Mouse (Mus musculus): ENCODE measurements at regions not wholly inside any gene's neighbourhood (a gene's known extent, or its start where the extent isn't known, plus 50 kb on each side); places are given as distances from the start of the nearest gene placed in this dataset.

DNA sequence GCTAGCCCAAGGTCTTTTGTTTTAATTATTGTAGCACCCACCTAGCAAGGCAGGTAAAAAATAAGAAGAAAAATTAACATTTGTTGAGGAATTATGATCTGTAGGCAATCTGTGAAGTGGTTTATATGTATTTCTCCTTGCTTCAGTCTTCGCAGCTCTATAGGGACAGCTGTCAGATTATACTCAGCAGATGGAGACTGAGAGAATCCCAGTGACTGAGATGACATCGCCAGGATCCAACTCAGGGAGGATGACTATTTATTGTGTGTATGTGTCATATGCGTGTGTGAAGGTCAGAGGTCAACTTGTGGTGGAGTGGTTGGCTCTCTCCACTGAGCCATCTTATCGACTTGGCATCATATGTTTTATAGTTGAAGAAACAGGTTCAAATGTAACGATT lies 362.0 kb upstream of the Chd6 start:
- no peak for DNase-seq (ENCODE audit: low spot score)

DNA sequence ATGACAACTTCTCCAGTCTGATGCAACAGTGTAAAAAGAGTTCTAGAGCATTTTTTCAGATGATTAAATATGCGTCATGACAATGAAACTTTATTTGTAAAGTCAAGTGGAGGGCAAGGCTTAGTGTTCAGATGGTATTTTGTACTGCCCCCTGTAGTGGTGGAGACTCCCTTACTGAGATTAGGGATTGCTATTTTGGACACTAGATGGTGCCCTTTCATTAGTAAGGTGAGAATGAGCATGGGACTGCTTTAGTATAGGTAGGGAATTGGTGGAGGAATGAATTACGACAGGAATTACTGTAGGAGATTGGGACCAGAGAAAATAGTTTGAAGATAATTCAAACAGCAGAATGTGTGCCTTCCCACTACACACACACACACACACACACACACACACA lies 361.1 kb upstream of the Chd6 start:
- DNase-seq (ENCODE audit: low spot score): no peak

GRCm38 (mm10) chr2:161467035-161467434 lies 358.2 kb upstream of the Chd6 start:
- DNase-seq (ENCODE audit: low spot score): no peak

DNA sequence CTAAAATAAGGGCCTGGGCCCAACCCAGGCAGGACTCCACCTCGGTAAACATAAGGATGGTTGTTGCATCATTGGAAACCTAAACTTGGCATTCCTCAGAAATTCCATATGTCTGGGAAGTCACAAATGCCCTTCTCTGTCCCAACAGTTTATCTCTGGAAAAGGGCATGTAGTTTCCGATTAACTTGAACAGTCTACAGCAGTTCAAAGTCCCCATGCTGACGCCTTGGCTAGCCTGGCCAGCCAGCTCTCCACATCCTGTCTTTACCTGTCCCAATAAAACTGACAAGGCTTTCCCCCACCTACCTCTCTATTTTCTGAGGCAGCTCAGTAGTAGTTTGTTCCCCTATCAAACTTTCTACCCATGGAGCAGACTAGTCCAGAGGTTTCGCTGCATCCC lies 351.7 kb upstream of the Chd6 start:
- DNase-seq (ENCODE audit: low spot score): no peak

DNA sequence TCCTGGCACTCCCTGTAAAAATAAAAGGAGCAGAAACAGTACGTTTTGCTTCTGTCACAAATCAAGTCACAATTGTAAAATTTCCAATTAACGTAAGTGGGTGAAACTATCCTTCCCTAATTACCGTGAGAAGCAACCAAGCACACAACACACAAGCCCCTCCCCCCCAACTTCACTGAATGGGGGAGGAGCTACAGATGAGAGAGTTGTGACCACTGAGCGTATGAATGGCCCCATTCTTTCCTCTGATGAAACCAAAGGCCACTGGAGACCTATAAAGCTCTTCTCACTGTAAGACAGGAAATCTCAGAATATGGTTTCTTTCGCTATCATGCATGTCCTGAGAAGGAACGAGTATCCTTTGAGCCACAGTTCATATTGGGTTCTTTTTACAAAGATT lies 345.6 kb upstream of the Chd6 start:
- no peak for DNase-seq (ENCODE audit: low spot score)

- DNase-seq (ENCODE audit: low spot score): no peak
These were observed 324.9 kb upstream of the Chd6 start for GRCm38 (mm10) chr2:161433816-161434215.

GRCm38 (mm10) chr2:161429294-161429693 lies 320.4 kb upstream of the Chd6 start:
- DNase-seq (ENCODE audit: low spot score): no peak

- DNase-seq (ENCODE audit: low spot score): no peak
These were observed 316.7 kb upstream of the Chd6 start for GRCm38 (mm10) chr2:161425587-161425986.

DNA sequence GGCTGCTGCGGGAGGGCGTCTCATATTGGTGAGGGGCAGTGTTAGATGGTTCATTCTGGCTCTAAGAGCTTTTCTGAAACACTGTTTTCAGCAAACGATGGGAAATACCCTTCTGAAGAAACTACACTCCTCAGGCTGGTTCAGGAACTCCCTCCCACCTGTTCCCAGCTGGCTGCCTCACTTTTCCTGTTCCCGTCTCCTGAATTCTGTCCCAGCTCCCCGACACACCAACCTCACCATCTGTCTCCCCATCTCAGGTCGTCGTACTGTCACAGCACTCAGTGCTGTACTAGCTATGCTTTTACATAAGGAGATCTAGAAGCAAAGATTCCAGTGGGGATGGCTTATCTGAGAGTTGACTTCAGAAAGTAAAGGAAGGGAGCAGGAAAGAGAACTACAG lies 309.2 kb upstream of the Chd6 start:
- DNase-seq (ENCODE audit: low spot score): no peak

GRCm38 (mm10) chr2:161416218-161416927 lies 307.5 kb upstream of the Chd6 start:
- DNase-seq (ENCODE audit: low spot score): no peak

DNA sequence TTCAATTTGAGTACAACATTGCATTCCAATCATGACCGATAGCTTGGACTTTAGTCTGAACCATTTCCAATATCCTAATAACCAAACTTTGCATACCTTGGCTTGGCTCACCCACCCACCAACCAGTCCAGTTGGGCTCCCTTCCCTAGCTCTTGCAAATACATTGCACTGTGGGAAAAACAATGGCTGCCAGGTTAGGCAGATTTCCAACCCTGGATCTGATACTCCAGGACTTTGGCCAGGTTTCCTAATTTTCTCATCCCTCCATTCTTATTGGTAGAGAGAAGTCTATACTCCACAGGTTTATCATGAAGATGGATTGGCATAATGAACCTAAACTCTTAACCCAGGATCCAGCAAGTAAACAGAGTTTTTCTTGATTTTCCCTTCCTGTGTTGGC lies 299.4 kb upstream of the Chd6 start:
- no peak for DNase-seq (ENCODE audit: low spot score)

DNA sequence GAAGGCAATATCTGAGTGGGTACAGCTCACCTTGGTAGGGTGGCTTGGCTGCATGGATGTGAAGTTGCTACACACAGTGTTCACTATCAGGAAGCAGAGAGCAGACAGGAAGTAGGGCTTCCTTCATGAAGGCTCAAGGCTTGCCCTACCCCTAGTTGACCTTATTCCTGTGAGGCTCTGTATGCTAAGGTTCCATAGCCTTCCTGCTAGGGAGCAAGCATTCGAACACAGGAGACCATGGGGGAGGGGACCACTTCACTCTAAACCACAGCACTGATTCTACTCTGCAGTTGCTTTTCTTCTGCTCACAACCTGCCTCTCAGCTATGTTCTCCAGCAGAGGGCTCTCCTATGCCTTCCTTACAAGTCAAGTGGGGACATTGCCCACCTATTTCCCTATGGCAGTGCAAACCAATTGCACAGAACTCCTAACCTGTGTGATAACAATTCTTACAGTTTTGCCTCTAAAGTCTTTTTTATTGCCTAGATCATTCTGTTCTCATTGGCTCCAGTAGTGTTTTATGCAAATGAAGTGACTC lies 297.0 kb upstream of the Chd6 start:
- DNase-seq (ENCODE audit: low spot score): no peak

GRCm38 (mm10) chr2:161398061-161398460 lies 289.2 kb upstream of the Chd6 start:
- DNase-seq (ENCODE audit: low spot score): no peak

- DNase-seq (ENCODE audit: low spot score): no peak
These were observed 282.2 kb upstream of the Chd6 start for GRCm38 (mm10) chr2:161390954-161391690.

DNA sequence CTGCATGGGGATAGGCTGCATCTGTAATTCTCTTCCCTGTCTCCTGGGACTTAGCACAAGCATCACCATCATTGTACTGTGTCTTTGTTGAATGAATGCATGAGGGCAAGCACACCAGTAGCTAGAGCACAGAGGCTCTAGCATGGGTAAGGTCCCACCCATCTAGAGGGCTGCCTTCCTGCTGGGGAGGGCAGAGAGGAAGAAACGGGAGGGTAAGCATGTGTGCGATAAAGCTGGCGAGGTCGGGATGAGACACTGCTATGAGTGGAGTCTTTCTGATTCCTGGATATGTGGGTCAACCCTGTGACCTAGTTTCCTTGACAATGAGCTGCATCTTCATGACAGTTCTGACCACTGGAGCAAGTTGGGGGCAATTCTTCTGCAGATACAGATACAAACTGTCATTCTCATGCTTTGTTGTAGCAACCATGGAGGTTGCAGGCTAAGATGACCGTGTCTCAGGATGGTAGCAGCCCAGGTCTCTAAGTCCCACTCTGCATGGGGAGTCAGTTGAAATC lies 280.5 kb upstream of the Chd6 start:
- no peak for DNase-seq (ENCODE audit: low spot score)

DNA sequence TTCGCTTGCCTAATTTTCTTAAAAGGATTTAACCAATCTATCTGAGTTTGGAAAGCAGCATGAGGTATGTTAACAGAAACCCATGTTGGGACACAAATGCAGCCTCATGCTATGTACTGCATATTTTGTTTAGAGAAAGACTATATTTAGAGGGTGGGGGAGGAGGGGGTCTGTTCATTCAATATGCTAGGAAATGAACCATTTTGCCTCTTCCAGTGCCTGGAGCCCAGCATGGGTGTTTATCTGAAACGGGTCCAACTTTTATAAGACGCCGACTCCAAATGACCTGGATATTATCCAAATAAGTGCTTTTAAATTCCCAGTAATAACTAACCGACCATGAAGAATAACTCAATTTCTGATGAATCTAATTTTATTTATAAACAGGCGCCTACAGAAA lies 278.2 kb upstream of the Chd6 start:
- DNase-seq (ENCODE audit: low spot score): no peak

DNA sequence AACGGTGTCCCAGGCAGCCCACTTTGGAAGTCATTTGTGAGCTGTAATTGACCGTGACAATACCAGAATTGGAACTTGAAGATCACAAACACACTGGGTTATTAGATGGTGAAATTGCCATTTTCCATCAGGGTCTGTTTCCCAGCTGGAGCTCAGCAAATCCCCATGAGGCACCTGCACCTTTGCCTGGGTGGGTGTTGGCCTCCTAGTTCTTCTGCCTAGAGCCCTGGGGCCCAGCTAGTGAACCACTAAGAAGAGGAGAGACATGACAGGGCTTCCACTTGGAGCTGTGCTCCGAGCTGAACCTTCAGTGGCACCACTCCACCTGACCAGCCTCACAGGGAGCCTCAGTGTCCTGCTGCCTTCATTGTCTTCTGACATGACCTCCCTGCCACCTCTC lies 273.5 kb upstream of the Chd6 start:
- DNase-seq (ENCODE audit: low spot score): no peak

GRCm38 (mm10) chr2:161378313-161378712 lies 269.4 kb upstream of the Chd6 start:
- no peak for DNase-seq (ENCODE audit: low spot score)

GRCm38 (mm10) chr2:161362325-161362724 lies 253.4 kb upstream of the Chd6 start:
- DNase-seq (ENCODE audit: low spot score): no peak

- no peak for DNase-seq (ENCODE audit: low spot score)
These were observed 240.2 kb upstream of the Chd6 start for GRCm38 (mm10) chr2:161349110-161349509.

- no peak for DNase-seq (ENCODE audit: low spot score)
These were observed 235.1 kb upstream of the Chd6 start for GRCm38 (mm10) chr2:161344018-161344417.

GRCm38 (mm10) chr2:161342648-161343047 lies 233.8 kb upstream of the Chd6 start:
- no peak for DNase-seq (ENCODE audit: low spot score)

DNA sequence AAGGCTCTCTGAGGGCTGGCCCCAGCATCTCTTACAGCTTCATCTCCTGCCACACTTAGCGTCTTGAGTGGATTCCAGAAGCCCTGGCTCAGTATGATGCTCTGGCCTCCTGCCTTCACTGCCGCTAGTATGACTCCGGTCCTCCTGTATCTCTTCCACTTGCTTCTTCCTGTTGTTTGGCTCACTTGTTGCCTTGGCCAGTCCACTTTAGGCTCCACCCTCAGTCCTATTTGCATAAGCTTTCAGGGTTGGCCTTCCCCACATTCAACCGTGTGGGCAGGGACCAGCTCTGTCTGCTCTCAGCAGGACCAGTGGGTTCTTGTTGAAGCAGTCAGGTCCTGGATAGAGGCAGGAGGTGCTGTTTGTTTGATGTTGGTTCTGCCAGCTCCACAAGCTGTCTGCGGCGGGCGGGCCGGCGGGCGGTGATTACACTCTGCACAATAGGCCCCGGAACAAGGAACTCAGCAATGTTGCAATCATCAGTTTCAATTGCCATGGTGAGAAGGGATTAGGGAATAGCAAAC lies 232.6 kb upstream of the Chd6 start:
- DNase-seq (ENCODE audit: low spot score): peak; percentile 26

Data from ovary, postnatal 36 days (tissue).